Mouse (Mus musculus) MEL (cell line): ENCODE data around the gene Fndc3b. TPM values are rescaled to one million over a fixed set of nuclear protein-coding genes. Genes with fewer than 3 reads are reported as not detected.

Experiments used
- DNase-seq: peaks from one replicate; pipeline ENCODE4 v3.0.0; 2011; ENCODE audit warnings: low read depth, low spot score
- H3K27ac ChIP-seq: 2 replicates; pipeline ENCODE4 v1.5.1; 2012; ENCODE audit warnings: low read depth, mild to moderate bottlenecking, control low read depth, low read length, moderate library complexity; ENCODE audit not compliant: control insufficient read depth
- H3K27me3 ChIP-seq, 2 experiments: fragments of 150-350 bp in 1 of 2; sonication (generic) in 1 of 2; 2 replicates each; pipeline ENCODE4 v1.6.1; 2012; ENCODE audit warnings: low read length in 2 of 2, mild to moderate bottlenecking in 2 of 2, improper control_type of control experiment in 1 of 2, moderate library complexity in 1 of 2; ENCODE audit not compliant: insufficient read depth in 2 of 2, control insufficient read depth in 1 of 2
- H3K36me3 ChIP-seq, 2 experiments: 2 replicates each; pipeline ENCODE4 v1.6.1; 2012 to 2014; ENCODE audit warnings: low read length in 2 of 2, improper control_type of control experiment in 1 of 2, inconsistent platforms in 1 of 2, mild to moderate bottlenecking in 1 of 2; ENCODE audit not compliant: insufficient read depth in 2 of 2, control insufficient read depth in 1 of 2
- H3K4me1 ChIP-seq, 2 experiments: fragments of 150-350 bp in 1 of 2; sonication (generic) in 1 of 2; 2 replicates each; pipeline ENCODE4 v1.6.1; 2012; ENCODE audit warnings: low read length in 2 of 2, improper control_type of control experiment in 1 of 2, mild to moderate bottlenecking in 1 of 2; ENCODE audit not compliant: insufficient read depth in 2 of 2, control insufficient read depth in 1 of 2
- H3K4me3 ChIP-seq, 2 experiments: fragments of 150-350 bp in 1 of 2; sonication (generic) in 1 of 2; 2 replicates each; pipeline ENCODE4 v1.5.1; 2012; ENCODE audit warnings: low read depth in 2 of 2, low read length in 2 of 2, mild to moderate bottlenecking in 2 of 2, moderate library complexity in 2 of 2, control low read depth in 1 of 2, improper control_type of control experiment in 1 of 2; ENCODE audit not compliant: control insufficient read depth in 1 of 2, insufficient read depth in 1 of 2
- H3K79me2 ChIP-seq: 2 replicates; pipeline ENCODE4 v1.6.1; 2012; ENCODE audit warnings: mild to moderate bottlenecking, low read length, moderate library complexity; ENCODE audit not compliant: control insufficient read depth, poor library complexity, insufficient read depth
- H3K9ac ChIP-seq: 2 replicates; pipeline ENCODE4 v1.6.1; 2012; ENCODE audit warnings: low read depth, mild to moderate bottlenecking, control low read depth, low read length, moderate library complexity; ENCODE audit not compliant: control insufficient read depth, poor library complexity, severe bottlenecking
- H3K9me3 ChIP-seq: fragments of 150-350 bp; sonication (generic); replicated peaks from 2 replicates; pipeline ENCODE4 v1.6.1; 2012; ENCODE audit warnings: mild to moderate bottlenecking, low read length, improper control_type of control experiment, moderate library complexity; ENCODE audit not compliant: insufficient read depth
- CHD1 ChIP-seq: IDR thresholded peaks from 2 replicates; pipeline ENCODE4 v1.6.1; 2012; ENCODE audit warnings: low read depth, mild to moderate bottlenecking, inconsistent platforms, low read length, improper control_type of control experiment
- E2F4 ChIP-seq: IDR thresholded peaks from 2 replicates; pipeline ENCODE4 v1.6.1; 2011; ENCODE audit warnings: low read depth, low read length, improper control_type of control experiment, borderline replicate concordance
- ELF1 ChIP-seq: IDR thresholded peaks from 2 replicates; pipeline ENCODE4 v1.6.1; 2014; ENCODE audit warnings: low read depth, mild to moderate bottlenecking, inconsistent platforms, low read length, improper control_type of control experiment, moderate library complexity
- ETS1 ChIP-seq: IDR thresholded peaks from 2 replicates; pipeline ENCODE4 v1.6.1; 2012; ENCODE audit warnings: low read depth, mild to moderate bottlenecking, inconsistent platforms, low read length, improper control_type of control experiment, moderate library complexity
- GABPA ChIP-seq: IDR thresholded peaks from 2 replicates; pipeline ENCODE4 v1.6.1; 2012; ENCODE audit warnings: low read depth, mild to moderate bottlenecking, inconsistent platforms, low read length, improper control_type of control experiment, moderate library complexity
- GATA1 ChIP-seq: IDR thresholded peaks from 2 replicates; pipeline ENCODE4 v1.6.1; 2011; ENCODE audit warnings: low read depth, low read length, improper control_type of control experiment
- HCFC1 ChIP-seq: IDR thresholded peaks from 2 replicates; pipeline ENCODE4 v1.6.1; 2012; ENCODE audit warnings: low read depth, mild to moderate bottlenecking, inconsistent platforms, low read length, improper control_type of control experiment, moderate library complexity
- MAFK ChIP-seq: IDR thresholded peaks from 2 replicates; pipeline ENCODE4 v1.6.1; 2011; ENCODE audit warnings: low read depth, mild to moderate bottlenecking, low read length, improper control_type of control experiment, borderline replicate concordance
- MEF2A ChIP-seq: IDR thresholded peaks from 2 replicates; pipeline ENCODE4 v1.6.1; 2014; ENCODE audit warnings: low read depth, mild to moderate bottlenecking, inconsistent platforms, low read length, improper control_type of control experiment; ENCODE audit not compliant: poor library complexity, insufficient replicate concordance, severe bottlenecking; ENCODE audit errors: extremely low read depth
- MXI1 ChIP-seq: IDR thresholded peaks from 2 replicates; pipeline ENCODE4 v1.6.1; 2011; ENCODE audit warnings: mild to moderate bottlenecking, low read depth, low read length, improper control_type of control experiment
- MYB ChIP-seq: IDR thresholded peaks from 2 replicates; pipeline ENCODE4 v1.6.1; 2011; ENCODE audit warnings: mild to moderate bottlenecking, low read depth, low read length, improper control_type of control experiment
- POLR2AphosphoS2 ChIP-seq: IDR thresholded peaks from 2 replicates; pipeline ENCODE4 v1.6.1; 2011; ENCODE audit warnings: low read length, improper control_type of control experiment
- POLR2AphosphoS5 ChIP-seq: IDR thresholded peaks from 2 replicates; pipeline ENCODE4 v1.6.1; 2012; ENCODE audit warnings: low read depth, borderline replicate concordance, mild to moderate bottlenecking, inconsistent platforms, low read length, moderate library complexity, mixed read lengths
- RAD21 ChIP-seq: IDR thresholded peaks from 2 replicates; pipeline ENCODE4 v1.6.1; 2011; ENCODE audit warnings: mild to moderate bottlenecking, low read depth, low read length, improper control_type of control experiment
- SIN3A ChIP-seq: IDR thresholded peaks from 2 replicates; pipeline ENCODE4 v1.6.1; 2012; ENCODE audit warnings: low read length, improper control_type of control experiment, inconsistent platforms
- TBP ChIP-seq: IDR thresholded peaks from 2 replicates; pipeline ENCODE4 v1.8.0; 2011; ENCODE audit warnings: low read depth, low read length, improper control_type of control experiment
- UBTF ChIP-seq: IDR thresholded peaks from 2 replicates; pipeline ENCODE4 v1.6.1; 2012; ENCODE audit warnings: low read depth, mild to moderate bottlenecking, inconsistent platforms, low read length, improper control_type of control experiment, moderate library complexity, borderline replicate concordance; ENCODE audit not compliant: insufficient read depth
- USF2 ChIP-seq, 2 experiments: IDR thresholded peaks; 2 replicates each; pipeline ENCODE4 v1.6.1; 2011 to 2012; ENCODE audit warnings: improper control_type of control experiment in 2 of 2, low read length in 2 of 2, borderline replicate concordance in 1 of 2, inconsistent platforms in 1 of 2, low read depth in 1 of 2, mild to moderate bottlenecking in 1 of 2; ENCODE audit not compliant: insufficient read depth in 1 of 2
- ZMIZ1 ChIP-seq: IDR thresholded peaks from 2 replicates; pipeline ENCODE4 v1.6.1; 2012; ENCODE audit warnings: low read depth, mild to moderate bottlenecking, inconsistent platforms, low read length, improper control_type of control experiment, moderate library complexity
- polyA plus RNA-seq, 2 experiments: library from polyadenylated mRNA; stranded (reverse) in 1 of 2; unstranded in 1 of 2; fragments of >175 nt in 1 of 2; fragments of >200 nt in 1 of 2; gene quantifications; 2 replicates each; pipeline versions ENCODE4 v1.2.1 to v1.2.4; 2012; ENCODE audit warnings: low replicate concordance in 2 of 2, low read depth in 1 of 2; ENCODE audit not compliant: insufficient read length in 2 of 2, insufficient read depth in 1 of 2, missing spikeins in 1 of 2
- total RNA-seq: library from RNA; depleted of rRNA; stranded (reverse); fragments of 300-350 nt; gene quantifications from 2 replicates; pipeline ENCODE4 v1.2.3, GENCODE M21; 2012

The Fndc3b gene
- total and polyA plus RNA-seq, 3 experiments: not detected

- TF ChIP-seq MXI1 (no peak), E2F4 (no peak), MEF2A (no peak), ELF1 (no peak), GATA1 (no peak), GABPA (no peak), POLR2AphosphoS5 (no peak), MAFK (no peak), SIN3A (no peak), POLR2AphosphoS2 (no peak), ETS1 (no peak), UBTF (no peak), HCFC1 (no peak), CHD1 (no peak), USF2 (IDR thresholded peaks at IDR 0.05; ENCODE audit: borderline replicate concordance in 1 of 2, insufficient read depth in 1 of 2, low read depth in 1 of 2, low read length in 2 of 2) (no peak), ZMIZ1 (no peak)
Observed at GRCm38 (mm10) chr3:27579894-27580613, 131.1 kb downstream of the Fndc3b start.

GRCm38 (mm10) chr3:27579229-27579628 lies 131.9 kb downstream of the Fndc3b start:
- TF ChIP-seq MEF2A: no peak
- no peak for TF ChIP-seq RAD21
- TF ChIP-seq TBP: no peak
- TF ChIP-seq MYB: no peak
- Histone ChIP-seq H3K27me3 (no peaks in the 10 kb centered on the region), H3K79me2 (no peaks in the 10 kb centered on the region), H3K9ac (no peak overlapping the region), H3K4me3 (no peak overlapping the region), H3K4me1 (no peaks in the 10 kb centered on the region), H3K36me3 (no peaks in the 10 kb centered on the region), H3K9me3 (no peaks in the 10 kb centered on the region), H3K27ac (no peak overlapping the region)
- no peak for DNase-seq

More at GRCm38 (mm10) chr3:27579894-27580613, 131.1 kb downstream of the Fndc3b start:
- H3K9ac ChIP-seq: no peak overlapping the region
- H3K79me2 ChIP-seq: no peaks in the 10 kb centered on the region
- no peaks in the 10 kb centered on the region for H3K9me3 ChIP-seq
- no peaks in the 10 kb centered on the region for H3K27me3 ChIP-seq
- H3K4me1 ChIP-seq: no peaks in the 10 kb centered on the region
- H3K36me3 ChIP-seq: no peaks in the 10 kb centered on the region
- DNase-seq: no peak
- no peak overlapping the region for H3K4me3 ChIP-seq
- H3K27ac ChIP-seq: no peak overlapping the region
